Mouse (Mus musculus) layer of hippocampus, postnatal 36 days (tissue): ENCODE data around the gene Ten1. TPM values are rescaled to one million over a fixed set of nuclear protein-coding genes. Genes with fewer than 3 reads are reported as not detected.
A peak's percentile ranks its signal among the peaks of the same experiment; 100 is the strongest.

ENCODE experiments used
- DNase-seq, 2 experiments: peaks; one replicate each; pipeline ENCODE4 v3.0.0; 2022
- total RNA-seq, 2 experiments: library from RNA; stranded (reverse); gene quantifications; 2 replicates each; pipeline ENCODE4 v1.2.3; 2021

Gene Ten1
- total RNA-seq, 2 experiments from 2014 or later, result 36.1 to 45.4 TPM

DNA sequence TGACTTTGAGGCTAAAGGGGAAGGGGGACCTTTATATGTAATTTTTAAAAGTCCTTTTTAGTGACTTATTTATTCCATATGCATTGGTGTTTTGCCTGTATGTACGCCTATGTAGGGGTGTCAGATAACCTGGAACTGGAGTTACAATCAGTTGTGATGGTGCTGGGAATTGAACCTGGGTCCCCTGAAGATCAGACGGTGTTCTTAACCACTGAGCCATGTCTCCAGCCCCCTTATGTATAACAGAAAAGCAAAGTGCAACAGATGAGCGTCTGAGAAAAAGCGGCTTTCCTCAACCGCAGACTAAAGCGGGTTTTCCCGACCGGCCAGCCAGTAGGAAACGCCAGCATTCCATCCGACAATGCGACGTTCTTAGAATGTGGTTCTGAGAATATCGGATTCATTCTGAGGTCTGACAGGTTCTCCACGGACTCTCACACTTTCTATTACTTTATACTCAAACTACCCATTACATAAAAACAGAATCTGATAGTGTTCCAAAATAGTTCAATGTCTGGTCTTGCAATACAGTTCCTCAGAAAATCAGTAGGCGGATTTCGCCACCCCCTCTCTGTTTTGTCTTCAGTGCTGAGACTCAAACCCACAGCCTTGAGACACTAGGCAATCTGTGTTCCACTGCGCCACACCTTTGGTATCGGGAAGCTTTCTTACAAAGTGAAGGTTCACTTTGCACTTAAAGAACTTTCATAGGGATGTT, 1.6 kb upstream of the Ten1 start:
- DNase-seq, result no peak

DNA sequence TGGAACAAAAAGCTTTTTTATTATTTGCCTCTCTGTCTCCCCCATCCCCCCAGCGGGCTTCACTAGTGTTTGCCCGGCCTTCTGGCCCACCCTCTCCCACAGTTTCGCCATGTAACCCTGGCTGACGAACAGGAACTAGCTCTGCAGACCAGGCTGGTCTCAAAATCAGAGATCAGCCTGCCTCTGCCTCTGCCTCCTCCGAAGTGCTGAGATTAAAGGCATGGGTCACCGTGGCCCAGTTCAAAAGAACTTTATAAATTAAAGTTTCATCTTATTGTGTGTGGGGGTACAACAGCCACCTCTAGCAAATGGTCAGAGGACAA, 1.1 kb upstream of the Ten1 start:
- DNase-seq, result no peak

DNA sequence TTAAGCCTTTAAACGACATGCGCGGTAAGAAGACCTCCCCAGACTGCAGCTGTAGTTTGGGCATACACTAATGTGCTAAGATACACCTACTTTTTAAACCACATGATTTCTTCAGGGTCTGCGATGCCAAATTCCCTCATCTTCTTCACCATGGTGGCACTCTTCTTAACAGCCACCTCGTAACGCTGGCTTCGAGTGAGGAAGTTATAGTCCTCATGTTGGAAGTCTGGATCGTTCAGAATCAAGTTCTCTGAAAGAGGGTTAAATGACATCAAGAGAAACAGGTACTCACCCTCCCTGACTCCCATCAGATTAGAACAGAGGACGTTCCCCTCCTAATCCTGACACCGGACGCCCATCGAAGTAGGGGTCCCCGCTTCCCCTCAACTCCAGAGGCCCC, 523 bp upstream of the Ten1 start:
- no peak for DNase-seq

DNA sequence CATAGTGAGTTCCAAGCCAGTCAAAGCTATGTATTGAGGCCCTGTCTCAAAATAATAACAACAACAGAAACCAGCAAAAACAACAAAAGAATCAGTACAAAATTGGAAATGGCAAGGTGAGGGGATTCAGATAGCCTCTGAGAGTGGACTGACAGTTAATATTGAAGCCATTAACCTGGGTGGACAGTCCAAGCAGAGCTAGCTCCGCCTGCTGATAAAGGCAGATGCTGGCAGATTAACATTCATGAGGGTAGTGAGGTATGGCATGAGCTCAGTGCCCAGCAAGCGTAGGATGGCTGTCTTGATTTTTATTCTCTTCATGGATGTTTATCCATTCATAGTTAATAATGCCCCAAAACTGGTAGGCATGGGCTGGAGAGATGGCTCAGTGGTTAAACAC, 2.5 kb downstream of the Ten1 start:
- DNase-seq, result no peak

DNA sequence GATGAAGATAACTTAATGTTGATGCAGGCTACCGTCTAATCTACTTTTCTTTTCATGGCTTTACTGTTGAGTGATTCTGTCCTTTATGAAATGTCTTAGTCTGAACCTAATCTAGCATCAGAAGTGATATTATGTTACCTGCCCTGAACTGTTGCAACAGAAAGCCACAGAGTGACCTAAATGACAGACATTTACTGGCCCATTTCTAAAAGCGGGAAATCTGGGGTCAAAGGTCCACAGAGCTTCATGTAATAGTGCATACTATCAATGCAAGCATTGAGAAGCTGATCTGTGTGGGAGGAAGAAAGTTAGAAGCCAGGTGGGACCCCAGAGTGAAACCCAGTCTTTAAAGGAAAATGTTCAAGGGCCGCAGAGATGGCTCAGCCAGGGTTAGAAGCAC, 4.5 kb downstream of the Ten1 start:
- DNase-seq, result no peak

DNA sequence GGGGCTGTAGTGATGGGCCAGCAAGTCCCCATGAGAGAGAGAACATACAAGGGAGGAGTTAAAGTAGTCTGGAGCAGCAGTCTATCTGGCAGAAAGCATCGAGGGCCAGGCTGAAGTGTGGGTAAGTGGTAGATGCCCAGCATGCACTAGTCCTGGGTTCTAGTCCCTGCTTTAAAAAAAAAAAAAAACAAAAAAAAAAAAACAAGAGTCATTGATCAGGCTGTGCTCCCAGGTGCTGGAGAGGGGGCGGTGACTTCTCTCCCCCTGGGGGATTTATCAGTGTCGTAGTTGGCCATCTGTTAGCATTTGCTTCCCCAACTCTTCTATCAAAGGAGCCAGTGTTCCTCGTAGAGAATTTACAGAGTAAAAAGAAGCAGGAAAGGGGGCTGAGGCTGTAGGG, 8.0 kb downstream of the Ten1 start:
- DNase-seq, result no peak

DNA sequence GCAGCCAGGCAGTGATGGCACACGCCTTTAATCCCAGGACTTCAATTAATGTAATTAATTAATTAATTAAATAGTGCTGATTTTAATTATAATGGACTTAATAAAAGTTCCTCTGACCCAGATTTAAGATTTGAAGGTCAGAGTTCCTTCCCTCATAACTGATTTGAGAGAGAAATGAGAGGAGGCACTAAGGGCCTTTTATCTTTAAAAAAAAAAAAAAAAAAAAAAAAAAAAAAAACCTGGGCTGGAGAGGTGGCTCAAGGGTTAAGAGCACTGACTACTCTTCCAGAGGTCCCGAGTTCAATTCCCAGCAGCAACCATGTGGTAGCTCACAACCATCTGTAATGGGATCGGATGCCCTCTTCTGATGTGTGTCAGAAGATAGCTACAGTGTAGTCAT, 10.0 kb downstream of the Ten1 start:
- DNase-seq, result no peak

DNA sequence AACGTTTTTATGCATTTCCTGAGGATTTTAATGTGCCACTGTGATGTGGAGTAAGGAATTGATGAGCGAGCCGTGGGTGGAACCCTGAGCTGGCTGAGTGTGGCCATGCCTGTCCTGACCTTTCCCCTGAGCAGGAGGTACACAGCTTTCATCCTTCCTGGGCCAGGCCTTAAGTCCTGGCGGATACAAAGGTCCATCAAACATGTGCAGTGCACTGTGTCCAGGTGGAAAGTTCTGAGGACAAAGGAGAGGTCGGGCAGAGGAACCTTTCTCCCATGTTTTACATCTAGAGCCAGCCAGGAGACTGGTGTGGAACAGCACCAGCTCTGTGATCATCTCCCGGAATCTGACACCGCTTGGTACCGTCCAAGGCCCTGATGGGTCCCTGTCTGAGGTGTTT, 10.6 kb downstream of the Ten1 start:
- DNase-seq, result no peak

DNA sequence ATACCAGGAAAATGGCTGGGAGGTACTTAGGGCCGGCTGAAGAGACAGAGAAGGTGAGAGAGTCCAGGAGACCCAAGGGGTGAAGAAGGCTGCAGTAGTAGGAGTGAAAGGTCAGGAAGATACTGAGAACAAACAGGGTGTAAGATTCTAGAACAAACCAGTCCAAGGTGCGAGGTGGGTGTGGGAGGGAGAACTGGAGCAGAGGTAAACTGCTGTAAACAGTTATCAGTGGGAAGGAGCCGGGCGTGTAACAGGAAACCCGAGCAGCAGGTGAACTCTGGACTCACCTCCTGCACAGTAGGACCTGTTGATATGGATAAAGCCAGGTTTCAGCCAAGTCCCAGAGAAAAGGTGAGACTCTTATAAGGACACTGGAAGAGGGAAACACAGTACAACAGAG, 12.0 kb downstream of the Ten1 start:
- DNase-seq, result no peak

DNA sequence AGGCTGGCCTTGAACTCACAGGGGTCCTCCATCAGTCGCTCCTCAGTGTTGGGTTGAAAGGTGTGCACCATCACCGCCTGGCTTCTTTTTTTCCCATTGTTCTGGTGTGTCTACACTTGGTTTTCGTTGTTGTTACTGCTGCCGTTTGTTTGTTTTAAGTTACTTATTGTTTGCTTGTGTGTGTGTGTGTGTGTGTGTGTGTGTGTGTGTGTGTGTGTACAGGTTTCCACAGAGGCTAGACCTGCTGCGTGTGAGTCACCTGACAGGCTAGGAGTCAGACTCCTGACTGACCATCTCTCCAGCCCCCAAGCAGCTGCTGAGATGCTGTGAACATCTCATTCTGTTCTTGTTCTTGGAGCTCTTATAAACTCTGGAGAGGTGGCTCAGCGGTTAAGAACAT, 14.2 kb downstream of the Ten1 start:
- no peak for DNase-seq

DNA sequence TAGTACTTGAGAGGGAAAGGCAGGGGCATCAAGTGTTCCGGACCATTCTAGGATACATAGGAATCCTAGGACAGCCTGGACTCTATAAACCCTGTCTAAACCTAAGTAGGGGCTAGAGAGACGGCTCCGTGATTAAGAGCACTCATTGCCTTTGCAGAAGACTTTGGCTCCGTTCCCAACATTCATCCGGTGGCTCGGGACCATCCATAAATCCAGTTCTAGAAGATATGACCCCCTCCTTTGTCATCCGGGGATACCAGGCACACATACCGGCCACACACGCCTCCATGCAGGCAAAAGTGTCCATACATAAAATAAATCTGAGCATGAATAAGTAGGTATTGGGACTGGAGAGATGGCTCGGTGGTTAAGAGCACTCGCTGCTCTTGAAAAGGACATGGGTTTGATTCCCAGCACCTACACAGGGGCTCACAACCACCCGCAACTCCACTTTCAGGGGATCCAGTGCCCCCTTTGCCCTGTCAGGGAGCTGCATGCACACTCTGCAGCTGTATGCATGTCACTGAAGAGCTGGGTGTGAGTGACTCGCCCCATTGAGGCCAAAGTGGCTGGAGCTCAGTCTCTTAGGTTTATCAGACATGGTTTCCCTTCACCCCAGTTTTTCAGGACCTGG, 15.3 kb downstream of the Ten1 start:
- no peak for DNase-seq

DNA sequence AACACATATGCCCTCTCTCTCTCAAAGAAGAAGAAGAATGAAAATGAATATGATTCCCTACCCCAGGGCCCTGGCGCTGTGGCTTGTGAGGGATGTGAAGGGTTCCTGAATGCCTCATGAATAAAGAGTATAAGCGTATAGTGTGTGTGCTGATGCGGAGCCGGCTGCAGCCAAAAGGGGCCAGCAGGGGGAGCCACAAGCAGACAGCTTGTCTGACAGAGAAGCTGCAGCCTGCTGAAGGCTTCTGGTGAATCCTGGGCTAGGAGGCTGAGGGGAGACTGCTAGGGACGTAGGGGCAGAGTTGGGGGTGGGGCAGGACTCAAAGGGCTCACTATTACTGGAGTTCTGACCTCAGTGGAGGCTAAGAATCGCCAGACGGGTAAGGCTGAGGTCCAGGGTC, 16.5 kb downstream of the Ten1 start:
- DNase-seq, result no peak

DNA sequence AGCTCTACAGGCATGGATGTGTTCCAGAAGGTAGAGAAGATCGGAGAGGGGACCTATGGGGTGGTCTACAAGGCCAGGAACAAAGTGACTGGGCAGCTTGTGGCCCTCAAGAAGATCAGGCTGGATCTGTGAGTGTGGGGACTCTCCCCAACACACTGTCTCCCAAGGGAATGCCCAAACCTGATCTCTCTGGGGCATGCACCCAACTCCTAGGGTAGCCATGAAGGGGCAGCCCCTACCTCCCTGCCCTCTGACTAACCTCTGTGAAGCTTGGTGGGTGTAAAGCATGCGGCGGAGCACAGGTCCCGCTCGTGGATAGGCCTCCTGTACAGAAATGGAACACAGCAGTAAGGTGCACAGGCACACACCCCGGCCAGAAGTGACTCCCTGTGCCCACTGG, 17.3 kb downstream of the Ten1 start:
- no peak for DNase-seq

DNA sequence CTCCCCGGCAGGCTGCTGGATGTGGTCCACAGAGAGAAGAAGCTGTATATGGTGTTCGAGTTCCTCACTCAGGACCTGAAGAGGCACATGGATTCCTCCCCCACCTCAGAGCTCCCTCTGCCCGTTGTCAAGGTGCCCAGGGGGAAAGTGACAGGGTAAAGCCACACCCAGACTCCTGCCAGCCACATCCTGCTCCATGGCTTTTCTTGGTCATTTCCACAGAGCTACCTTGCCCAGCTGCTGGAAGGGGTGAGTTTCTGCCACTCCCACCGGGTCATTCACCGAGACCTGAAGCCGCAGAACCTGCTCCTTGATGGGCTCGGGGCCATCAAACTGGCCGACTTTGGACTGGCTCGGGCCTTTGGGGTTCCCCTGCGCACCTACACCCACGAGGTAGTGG, 17.9 kb downstream of the Ten1 start:
- DNase-seq, result no peak

DNA sequence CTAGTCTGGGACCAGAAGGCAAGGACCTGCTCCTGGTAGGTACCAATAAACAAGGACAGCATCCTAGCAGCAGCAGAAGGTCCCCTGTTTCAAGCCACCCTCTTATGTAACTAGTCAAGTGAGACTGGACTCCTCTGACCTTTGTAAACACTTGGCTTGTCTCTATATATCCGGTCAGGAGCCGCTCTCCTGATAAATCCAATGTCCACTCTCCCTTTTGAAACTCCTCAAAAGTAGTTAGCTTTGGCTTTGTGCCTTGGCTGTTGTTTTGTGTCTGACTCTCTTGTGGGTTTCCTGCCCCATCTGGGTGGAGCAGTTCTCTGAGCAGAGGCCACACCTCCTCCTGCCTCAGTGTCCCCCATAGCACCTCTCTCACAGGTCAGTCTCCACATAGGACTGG, 19.6 kb downstream of the Ten1 start:
- no peak for DNase-seq

DNA sequence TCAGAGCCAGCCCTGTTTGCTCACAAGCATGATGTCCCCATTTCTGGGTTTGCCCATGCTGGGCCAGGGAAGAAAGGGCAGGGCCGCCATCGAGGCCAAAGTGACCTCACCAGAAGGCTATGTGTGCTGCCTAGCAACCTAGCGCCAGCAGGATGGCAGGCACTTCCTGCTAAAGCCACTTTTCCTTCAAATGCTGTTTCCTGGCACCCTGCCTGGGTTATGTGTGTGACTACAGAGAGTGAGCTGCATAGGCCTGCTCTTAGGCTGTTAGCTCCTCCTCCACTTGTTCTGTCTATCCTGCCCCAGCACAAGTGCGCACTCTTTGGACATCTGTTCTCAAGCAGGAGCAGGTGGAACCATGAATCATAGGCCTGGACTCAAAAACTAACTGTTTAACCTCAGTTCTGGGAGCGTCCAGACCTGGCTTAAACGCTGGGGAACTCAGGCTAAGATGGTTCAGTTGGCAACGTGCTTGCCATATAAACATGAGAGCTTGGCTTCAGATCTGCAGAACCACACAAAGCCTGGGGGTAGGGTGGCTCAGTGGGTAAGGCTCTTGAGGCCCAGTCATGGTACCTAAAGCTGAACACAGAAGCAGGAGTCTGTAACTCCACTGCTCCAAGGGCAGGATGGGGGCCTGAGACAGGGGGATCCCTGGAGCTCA, 20.2 kb downstream of the Ten1 start:
- DNase-seq, result peak; percentile 77

DNA sequence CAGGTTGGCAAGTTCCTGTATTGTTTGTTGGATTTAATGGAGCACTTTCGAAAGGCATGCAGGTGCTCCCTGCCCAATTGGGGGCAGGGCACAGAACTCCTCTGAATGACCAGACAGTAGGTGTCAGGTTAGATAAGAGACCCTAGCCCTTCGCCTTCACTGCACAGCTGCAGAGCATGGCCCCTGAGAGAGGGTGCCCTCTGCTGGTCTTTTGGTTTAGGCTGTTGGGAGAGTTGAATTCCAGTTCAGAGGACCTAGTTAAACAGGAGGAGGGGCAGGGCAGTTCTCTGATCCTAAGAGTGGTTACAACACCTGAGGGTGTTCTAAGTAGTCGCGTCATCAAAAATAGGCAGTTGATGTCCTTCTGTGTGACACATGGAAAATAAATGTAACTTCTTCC, 21.2 kb downstream of the Ten1 start:
- DNase-seq, result peak in 1 of 2 experiments; percentile 33

DNA sequence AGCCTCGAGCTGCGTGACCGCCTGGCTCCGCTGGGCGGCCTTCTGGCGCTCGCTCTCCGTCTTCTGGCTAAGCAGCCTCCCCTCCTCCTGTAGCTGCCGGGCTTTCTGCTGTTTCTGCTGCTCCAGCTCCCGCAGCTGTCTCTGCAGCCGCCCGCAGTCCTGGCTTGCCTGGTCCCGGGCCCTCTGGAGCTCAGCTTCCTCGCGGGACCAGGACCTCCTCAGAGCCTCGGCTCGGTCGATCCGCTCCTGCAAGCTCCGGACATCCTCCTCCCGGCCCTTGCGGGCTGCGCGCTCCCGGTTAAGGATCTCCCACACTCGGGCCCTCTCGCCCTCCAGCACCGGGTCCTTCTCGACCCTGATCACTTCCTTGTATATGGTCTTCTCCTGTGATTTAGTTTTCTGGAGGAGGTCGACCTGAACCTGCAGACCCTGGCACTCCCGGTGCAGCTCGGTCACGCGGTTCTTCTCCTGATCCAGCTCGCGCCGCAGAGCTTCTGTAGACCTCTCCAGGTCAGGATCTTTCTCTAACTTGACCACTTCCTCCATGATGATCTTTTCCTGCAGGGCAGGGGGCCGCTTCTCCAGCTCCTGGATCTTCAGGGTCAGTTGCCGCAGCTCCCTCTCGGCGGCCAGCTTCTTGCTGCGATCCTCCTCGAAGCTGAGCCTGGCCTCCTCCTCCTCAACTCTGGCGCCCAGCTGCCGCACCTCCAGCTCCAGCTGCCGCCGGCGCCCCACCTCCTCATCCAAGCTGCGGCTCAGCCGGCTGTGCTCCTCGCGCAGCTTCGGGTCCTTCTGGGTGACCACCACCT, 23.5 kb downstream of the Ten1 start:
- no peak for DNase-seq

DNA sequence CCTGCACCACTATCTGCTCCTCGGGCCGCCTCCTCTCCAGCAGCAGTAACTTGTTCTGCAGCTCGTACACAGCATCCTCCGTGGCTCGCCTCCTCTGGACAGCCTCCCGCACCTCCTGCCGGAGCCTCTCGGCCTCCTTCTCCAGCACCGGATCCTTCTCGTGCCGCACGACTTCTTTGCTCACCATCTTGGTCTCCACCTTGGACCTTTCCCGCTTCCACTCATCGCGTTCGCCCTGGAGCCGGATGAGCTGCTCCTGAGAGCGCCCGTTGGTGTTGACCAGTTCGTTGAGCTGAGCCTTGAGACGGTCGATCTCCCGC, 24.0 kb downstream of the Ten1 start:
- no peak for DNase-seq

DNA sequence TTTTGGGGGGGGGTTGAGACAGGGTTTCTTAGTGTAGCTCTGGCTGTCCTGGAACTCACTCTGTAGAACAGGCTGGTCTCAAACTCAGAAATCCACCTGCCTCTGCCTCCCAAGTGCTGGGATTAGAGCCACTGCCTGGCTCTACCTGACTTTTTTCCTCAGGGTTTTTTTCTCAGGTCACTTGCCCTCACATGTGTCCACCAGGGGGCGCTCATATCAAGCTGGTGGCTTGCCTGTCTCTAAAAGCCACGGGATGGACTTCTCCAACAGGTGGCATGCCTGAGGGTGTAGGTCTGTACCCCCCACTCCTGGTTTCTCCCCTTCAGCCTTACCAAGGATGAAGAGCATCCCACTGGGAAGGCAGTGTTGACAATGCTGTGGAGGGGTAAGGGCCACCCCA, 27.8 kb downstream of the Ten1 start:
- DNase-seq, result peak; percentile 46 to 57

DNA sequence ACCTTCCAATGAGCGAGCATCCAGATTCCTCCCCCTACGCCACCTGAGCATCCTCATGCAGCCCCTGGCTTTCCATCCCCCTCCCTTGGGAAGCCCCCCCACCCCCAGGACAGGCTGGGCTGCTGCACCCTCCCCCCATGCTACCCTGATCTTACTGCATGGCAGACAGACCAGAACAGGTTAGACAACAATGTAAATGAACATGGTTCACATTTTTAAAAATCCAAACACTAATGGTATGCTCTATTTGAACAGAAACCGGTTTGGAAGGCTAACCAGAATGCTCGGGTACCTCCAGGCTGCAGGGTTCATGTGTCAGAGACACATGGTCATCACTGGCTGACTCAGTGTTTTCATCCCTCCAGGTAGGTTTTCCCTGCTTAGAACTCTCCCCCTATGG, 30.0 kb downstream of the Ten1 start:
- no peak for DNase-seq

DNA sequence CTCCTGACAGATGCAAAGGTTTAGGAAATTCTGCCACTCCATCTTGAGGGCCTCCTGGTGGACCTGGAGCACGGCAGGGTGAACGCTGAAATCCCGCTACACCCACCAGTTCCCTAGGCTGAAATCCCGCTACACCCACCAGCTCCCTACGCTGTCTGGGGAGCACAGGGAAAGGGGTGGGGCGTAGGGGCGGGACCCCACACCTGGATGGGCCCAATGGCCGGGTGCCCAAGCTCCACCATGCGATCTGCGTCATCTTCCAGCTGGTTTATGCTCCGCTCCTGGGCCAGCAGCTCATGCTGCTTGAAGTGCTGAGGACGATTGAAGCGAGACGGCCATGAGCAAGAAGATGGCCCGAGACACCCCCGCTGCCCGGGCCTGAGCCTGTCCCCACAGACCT, 33.8 kb downstream of the Ten1 start:
- no peak for DNase-seq

DNA sequence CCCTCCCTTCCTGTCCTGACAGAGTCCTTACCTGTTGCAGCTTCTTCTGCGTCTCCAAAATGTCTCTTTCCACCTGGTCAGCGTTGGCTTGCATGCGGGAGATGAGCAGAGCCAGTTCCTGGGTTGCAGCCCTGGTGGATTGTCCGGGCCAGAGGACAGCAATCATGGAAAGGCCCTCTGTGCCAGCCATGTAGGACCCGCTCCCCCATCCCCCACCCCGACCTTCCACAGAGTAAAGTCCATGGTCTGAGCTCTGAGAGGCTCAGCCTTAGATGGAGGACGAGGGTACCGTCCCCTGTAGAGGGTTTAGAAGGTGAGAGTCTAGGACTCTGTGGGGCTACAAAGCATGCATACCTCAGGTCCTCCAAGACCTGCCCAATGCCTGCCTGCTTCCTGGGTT, 36.2 kb downstream of the Ten1 start:
- no peak for DNase-seq
